Mouse (Mus musculus) retina, embryonic 14.5 days (tissue): Measurements from ENCODE around the gene Terf2.
"Not testable (repeated sequence)": the region's sequence is repeated elsewhere in the genome, so short reads cannot be mapped to it uniquely, and the experiment has no call there.

ENCODE experiments used
- DNase-seq: peaks from one replicate; pipeline ENCODE4 v3.0.0-alpha.2; 2015; ENCODE audit warnings: low spot score

Gene Terf2

GRCm38 (mm10) chr8:107056973-107057369, 39.4 kb downstream of the Terf2 start:
- no peak for DNase-seq

- peak; percentile 99 for DNase-seq
These were observed 40.0 kb downstream of the Terf2 start, which contains the start of the genes Cog8 and Nip7 for GRCm38 (mm10) chr8:107056076-107056972. Cog8 (minus strand) TSS chr8:107056689. Nip7 (plus strand) TSS chr8:107056877.

- DNase-seq, result no peak
These were observed 44.3 kb downstream of the Terf2 start for GRCm38 (mm10) chr8:107052046-107052445.

- DNase-seq, result no peak
These were observed 46.9 kb downstream of the Terf2 start for GRCm38 (mm10) chr8:107049480-107049879.

GRCm38 (mm10) chr8:107048061-107048941, 48.0 kb downstream of the Terf2 start, which contains the start of gene Pdf:
Pdf (minus strand) TSS chr8:107048614.
- DNase-seq, result peak; percentile 76

GRCm38 (mm10) chr8:107046976-107047375, 49.4 kb downstream of the Terf2 start:
- DNase-seq, result no peak

- DNase-seq, result no peak
These were observed 50.9 kb downstream of the Terf2 start for GRCm38 (mm10) chr8:107045478-107045877.

GRCm38 (mm10) chr8:107040632-107041031, 55.7 kb downstream of the Terf2 start:
- DNase-seq, result no peak

GRCm38 (mm10) chr8:107036626-107037025, 59.7 kb downstream of the Terf2 start:
- no peak for DNase-seq

- no peak for DNase-seq
These were observed 60.7 kb downstream of the Terf2 start for GRCm38 (mm10) chr8:107035641-107036040.

GRCm38 (mm10) chr8:107033609-107034008, 62.7 kb downstream of the Terf2 start:
- DNase-seq, result not testable (repeated sequence)

GRCm38 (mm10) chr8:107031577-107032090, 64.7 kb downstream of the Terf2 start:
- DNase-seq, result peak; percentile 16

GRCm38 (mm10) chr8:107030650-107031576, 65.4 kb downstream of the Terf2 start, which contains the start of gene Vps4a:
Vps4a (plus strand) TSS chr8:107031222.
- DNase-seq, result peak; percentile 98

GRCm38 (mm10) chr8:107030058-107030457, 66.3 kb downstream of the Terf2 start:
- no peak for DNase-seq

GRCm38 (mm10) chr8:107029310-107029709, 67.0 kb downstream of the Terf2 start:
- DNase-seq, result no peak

- DNase-seq, result no peak
These were observed 72.9 kb downstream of the Terf2 start for GRCm38 (mm10) chr8:107023479-107023878.
